Mouse (Mus musculus) macrophage (primary cell): Measurements from ENCODE around the gene Gabarap. TPM values are rescaled to one million over a fixed set of nuclear protein-coding genes. Genes with fewer than 3 reads are reported as not detected.

Experiments
- H3K27ac ChIP-seq: fragments of 350-480 bp; formaldehyde crosslinking; 2 replicates; pipeline ENCODE4 v1.9.0; 2021
- H3K36me3 ChIP-seq: fragments of 350-480 bp; formaldehyde crosslinking; 2 replicates; pipeline ENCODE4 v1.9.0; 2021; ENCODE audit errors: inconsistent target
- H3K4me3 ChIP-seq: fragments of 350-480 bp; formaldehyde crosslinking; 2 replicates; pipeline ENCODE4 v1.9.0; 2021; ENCODE audit errors: inconsistent target
- H3K79me2 ChIP-seq: fragments of 350-480 bp; formaldehyde crosslinking; 2 replicates; pipeline ENCODE4 v1.9.0; 2021; ENCODE audit errors: inconsistent target
- WGBS: methylation state at CpG from one replicate; pipeline ENCODE4 v1.1.7; 2026; ENCODE audit warnings: inconsistent platforms; ENCODE audit not compliant: missing documents; 5-methylcytosine and 5-hydroxymethylcytosine counted together
- polyA plus RNA-seq: library from polyadenylated mRNA; stranded (reverse); fragments of 250-400 nt; gene quantifications from 3 replicates; pipeline ENCODE4 v1.2.4, GENCODE M21; 2018; ENCODE audit warnings: inconsistent platforms

The Gabarap gene
- polyA plus RNA-seq, 1 experiment from 2014 or later, result 1,264 TPM

GRCm38 (mm10) chr11:70029829-70030550 is 39.0 kb downstream of the Gabarap start:
- Histone ChIP-seq H3K4me3 (no peak overlapping the region), H3K36me3 (peaks cover 7% of the 10 kb centered on the region; the same call in 1 of the 2 replicates), H3K79me2 (no peaks in the 10 kb centered on the region), H3K27ac (no peak overlapping the region)
- WGBS, result 67% methylated on average over 10 of the region's 11 CpGs

GRCm38 (mm10) chr11:70030651-70031320 is 39.8 kb downstream of the Gabarap start:
- Histone ChIP-seq H3K36me3 (peaks cover 7% of the 10 kb centered on the region; the same call in 1 of the 2 replicates), H3K79me2 (no peaks in the 10 kb centered on the region), H3K4me3 (no peak overlapping the region), H3K27ac (no peak overlapping the region)
- 95% methylated on average over 26 of the region's 28 CpGs for WGBS

GRCm38 (mm10) chr11:70031321-70031670 is 40.4 kb downstream of the Gabarap start:
- H3K36me3 ChIP-seq, result peaks cover 7% of the 10 kb centered on the region; the same call in 1 of the 2 replicates
- H3K4me3 ChIP-seq, result no peak overlapping the region
- no peaks in the 10 kb centered on the region for H3K79me2 ChIP-seq
- no peak overlapping the region for H3K27ac ChIP-seq
- 94% methylated on average over 11 of the region's 11 CpGs for WGBS

GRCm38 (mm10) chr11:70038174-70038573 is 47.2 kb downstream of the Gabarap start:
- H3K79me2 ChIP-seq, result no peaks in the 10 kb centered on the region
- no peak overlapping the region for H3K27ac ChIP-seq
- H3K4me3 ChIP-seq, result no peak overlapping the region
- H3K36me3 ChIP-seq, result no peaks in the 10 kb centered on the region
- WGBS, result 61% methylated on average over 7 of the region's 7 CpGs

GRCm38 (mm10) chr11:70039631-70040030 is 48.7 kb downstream of the Gabarap start:
- H3K27ac ChIP-seq, result no peak overlapping the region
- H3K36me3 ChIP-seq, result no peaks in the 10 kb centered on the region
- H3K79me2 ChIP-seq, result no peaks in the 10 kb centered on the region
- no peak overlapping the region for H3K4me3 ChIP-seq
- WGBS, result 91% methylated on average over 10 of the region's 10 CpGs

GRCm38 (mm10) chr11:70040184-70040583 is 49.2 kb downstream of the Gabarap start:
- Histone ChIP-seq H3K27ac (no peak overlapping the region), H3K36me3 (no peaks in the 10 kb centered on the region), H3K79me2 (no peaks in the 10 kb centered on the region), H3K4me3 (no peak overlapping the region)
- WGBS, result 78% methylated on average over 7 of the region's 7 CpGs

- H3K79me2 ChIP-seq, result no peaks in the 10 kb centered on the region
- 95% methylated on average over 19 of the region's 23 CpGs for WGBS
- no peaks in the 10 kb centered on the region for H3K36me3 ChIP-seq
- H3K27ac ChIP-seq, result no peak overlapping the region
- no peak overlapping the region for H3K4me3 ChIP-seq
Observed at GRCm38 (mm10) chr11:70042309-70043085, 51.6 kb downstream of the Gabarap start.

- Histone ChIP-seq H3K36me3 (no peaks in the 10 kb centered on the region), H3K79me2 (no peaks in the 10 kb centered on the region), H3K27ac (no peak overlapping the region), H3K4me3 (no peak overlapping the region)
- WGBS, result 98% methylated on average over 7 of the region's 7 CpGs
Observed at GRCm38 (mm10) chr11:70043665-70044064, 52.7 kb downstream of the Gabarap start.

Other genes with a start within 250 kb of the Gabarap start
- gene Polr2a, start 232.5 kb upstream of the Gabarap start, polyA plus RNA-seq, result 63.4 to 133 TPM (median 79.6 TPM) in 3 replicates
- gene Slc35g3, start 229.2 kb upstream of the Gabarap start, polyA plus RNA-seq, result not detected in 3 replicates
- gene Zbtb4, start 225.2 kb upstream of the Gabarap start, polyA plus RNA-seq, result 11.6 to 17.8 TPM (median 12.0 TPM) in 3 replicates
- not detected in 3 replicates for gene Chrnb1, start 195.2 kb upstream of the Gabarap start, polyA plus RNA-seq
- 0.69 to 2.7 TPM (median 2.3 TPM) in 3 replicates for gene Fgf11, start 189.3 kb upstream of the Gabarap start, polyA plus RNA-seq
- gene Tmem102, start 185.5 kb upstream of the Gabarap start, polyA plus RNA-seq, result not detected in 3 replicates
- not detected in 3 replicates for gene Gm39566, start 175.8 kb upstream of the Gabarap start, polyA plus RNA-seq
- gene Spem2, start 172.7 kb upstream of the Gabarap start, polyA plus RNA-seq, result not detected in 3 replicates
- gene Spem1, start 169.0 kb upstream of the Gabarap start, polyA plus RNA-seq, result not detected in 3 replicates
- 0.80 to 2.1 TPM (median 1.0 TPM) in 3 replicates for gene Nlgn2, start 153.4 kb upstream of the Gabarap start, polyA plus RNA-seq
- gene Tmem256, start 152.6 kb upstream of the Gabarap start, polyA plus RNA-seq, result 71.2 to 302 TPM (median 269 TPM) in 3 replicates
- gene Plscr3, start 144.8 kb upstream of the Gabarap start, polyA plus RNA-seq, result 23.8 to 38.1 TPM (median 36.6 TPM) in 3 replicates
- gene Tnk1, start 132.4 kb upstream of the Gabarap start, polyA plus RNA-seq, result not detected in 3 replicates
- gene Tmem95, start 113.1 kb upstream of the Gabarap start, polyA plus RNA-seq, result not detected in 3 replicates
- gene Kctd11, start 109.7 kb upstream of the Gabarap start, polyA plus RNA-seq, result 4.3 to 5.6 TPM (median 5.5 TPM) in 3 replicates
- 0.54 to 0.68 TPM (median 0.62 TPM) in 3 replicates for gene Acap1, start 95.6 kb upstream of the Gabarap start, polyA plus RNA-seq
- gene 2810408A11Rik, start 90.2 kb upstream of the Gabarap start, polyA plus RNA-seq, result not detected in 3 replicates
- 14.9 to 19.2 TPM (median 15.6 TPM) in 3 replicates for gene Neurl4, start 90.1 kb upstream of the Gabarap start, polyA plus RNA-seq
- gene Gps2, start 77.3 kb upstream of the Gabarap start, polyA plus RNA-seq, result 48.3 to 74.1 TPM (median 49.3 TPM) in 3 replicates
- gene Eif5a, start 69.2 kb upstream of the Gabarap start, polyA plus RNA-seq, result 339 to 874 TPM (median 348 TPM) in 3 replicates
- gene Ybx2, start 55.3 kb upstream of the Gabarap start, polyA plus RNA-seq, result not detected in 3 replicates
- gene Slc2a4, start 43.0 kb upstream of the Gabarap start, polyA plus RNA-seq, result 0.13 to 0.50 TPM in 2 of 3 replicates, not detected in the other
- not detected in 3 replicates for gene Cldn7, start 26.4 kb upstream of the Gabarap start, polyA plus RNA-seq
- 102 to 235 TPM (median 115 TPM) in 3 replicates for gene Ctdnep1, start 10.0 kb upstream of the Gabarap start, polyA plus RNA-seq
- gene Elp5, start 8.6 kb upstream of the Gabarap start, polyA plus RNA-seq, result 29.9 to 51.5 TPM (median 43.1 TPM) in 3 replicates
- gene Phf23, start 4.6 kb downstream of the Gabarap start, polyA plus RNA-seq, result 62.4 to 122 TPM (median 77.3 TPM) in 3 replicates
- gene Dvl2, start 9.5 kb downstream of the Gabarap start, polyA plus RNA-seq, result 10.8 to 21.7 TPM (median 11.8 TPM) in 3 replicates
- gene Acadvl, start 24.3 kb downstream of the Gabarap start, polyA plus RNA-seq, result 31.8 to 39.7 TPM (median 37.2 TPM) in 3 replicates
- 4.4 to 6.6 TPM (median 4.6 TPM) in 3 replicates for gene Dlg4, start 25.8 kb downstream of the Gabarap start, polyA plus RNA-seq
- gene Asgr1, start 62.9 kb downstream of the Gabarap start, polyA plus RNA-seq, result not detected in 3 replicates
- gene Asgr2, start 101.5 kb downstream of the Gabarap start, polyA plus RNA-seq, result 1.5 to 3.4 TPM in 2 of 3 replicates, not detected in the other
- 1.6 to 5.1 TPM (median 3.1 TPM) in 3 replicates for gene Mgl2, start 139.2 kb downstream of the Gabarap start, polyA plus RNA-seq
- gene Clec10a, start 165.1 kb downstream of the Gabarap start, polyA plus RNA-seq, result 10.4 to 103 TPM (median 37.8 TPM) in 3 replicates
- gene Slc16a11, start 221.6 kb downstream of the Gabarap start, polyA plus RNA-seq, result not detected in 3 replicates
- 7.4 to 12.5 TPM (median 10.7 TPM) in 3 replicates for gene Slc16a13, start 229.9 kb downstream of the Gabarap start, polyA plus RNA-seq
- gene Bcl6b, start 238.7 kb downstream of the Gabarap start, polyA plus RNA-seq, result 0.14 TPM in 1 of 3 replicates, not detected in the others
- 55.0 to 61.6 TPM (median 59.2 TPM) in 3 replicates for gene 0610010K14Rik, start 246.8 kb downstream of the Gabarap start, polyA plus RNA-seq
- 2.6 to 6.0 TPM (median 4.8 TPM) in 3 replicates for gene Gm21988, start 248.7 kb downstream of the Gabarap start, polyA plus RNA-seq
- 534 to 573 TPM (median 562 TPM) in 3 replicates for gene Rnasek, start 248.7 kb downstream of the Gabarap start, polyA plus RNA-seq